12 mouse cellular contexts compared by ENCODE assay signal in genomic region chr7:110989286-110989879, GRCm38 (mm10). TPM values are rescaled to one million over a fixed set of nuclear protein-coding genes. Genes with fewer than 3 reads are reported as not detected.
DNase-seq lines count a peak whose midpoint lies in the region; ATAC-seq and TF ChIP-seq lines count a peak whose summit lies in the region.
"Had no signal": no experiment of that assay in that cellular context is flagged by ENCODE, and none has a peak within 500 bp of the region (broad histone marks: within the 10 kb centered on the region; RNA-seq: fewer than 3 reads in every experiment).

No protein-coding gene starts in this region.

- no peak overlapping the region for H3K4me3 ChIP-seq in heart, embryonic 10.5 days
- H3K4me3 ChIP-seq in liver, postnatal 0 days (ENCODE audit: low read depth, low read length), result no peak overlapping the region
- no peak overlapping the region for H3K4me3 ChIP-seq in liver, embryonic 11.5 days (ENCODE audit: low read depth, low read length)
- no peak overlapping the region for H3K4me3 ChIP-seq in kidney, embryonic 14.5 days (ENCODE audit: low read length)
- H3K4me3 ChIP-seq: layer of hippocampus, adult 2 months; limb, embryonic 12.5 days had no signal

- TF ChIP-seq EP300 in liver, postnatal 0 days (IDR thresholded peaks at IDR 0.05; ENCODE audit: low read depth), result no peak

- intact Hi-C loops in heart, postnatal 14 days (cut with DNase I), result no loop called here
- intact Hi-C loops in left cerebral cortex, postnatal 36 days (cut with DNase I), result no loop called here

- ATAC-seq in liver, postnatal 0 days, result no peak
- ATAC-seq in liver, embryonic 11.5 days (replicated peaks; ENCODE audit: low FRiP score), result no peak
- ATAC-seq in kidney, embryonic 14.5 days (ENCODE audit: low FRiP score, low TSS enrichment), result peak; percentile 68

- no peaks in the 10 kb centered on the region for H3K9me3 ChIP-seq in heart, embryonic 10.5 days
- H3K9me3 ChIP-seq in liver, postnatal 0 days (ENCODE audit: low read length), result no peaks in the 10 kb centered on the region
- H3K9me3 ChIP-seq in liver, embryonic 11.5 days (ENCODE audit: control insufficient read depth, low read length), result no peaks in the 10 kb centered on the region
- no peaks in the 10 kb centered on the region for H3K9me3 ChIP-seq in kidney, embryonic 14.5 days (ENCODE audit: control insufficient read depth, low read length)
- H3K9me3 ChIP-seq: limb, embryonic 12.5 days had no signal

- no peaks in the 10 kb centered on the region for H3K36me3 ChIP-seq in heart, embryonic 10.5 days
- no peaks in the 10 kb centered on the region for H3K36me3 ChIP-seq in liver, postnatal 0 days (replicated peaks; ENCODE audit: insufficient read depth, low read length)
- H3K36me3 ChIP-seq in liver, embryonic 11.5 days (ENCODE audit: control insufficient read depth, insufficient read depth, low read length), result no peaks in the 10 kb centered on the region
- H3K36me3 ChIP-seq in kidney, embryonic 14.5 days (ENCODE audit: control insufficient read depth, insufficient read depth, low read length), result no peaks in the 10 kb centered on the region
- H3K36me3 ChIP-seq: limb, embryonic 12.5 days had no signal

- peaks cover 41% of the 10 kb centered on the region for H3K4me1 ChIP-seq in heart, embryonic 10.5 days
- peaks cover 13% of the 10 kb centered on the region; the same call in 1 of the 2 replicates for H3K4me1 ChIP-seq in liver, postnatal 0 days (ENCODE audit: insufficient read depth)
- H3K4me1 ChIP-seq in liver, embryonic 11.5 days (replicated peaks; ENCODE audit: control insufficient read depth, insufficient read depth, low read length), result peaks cover 15% of the 10 kb centered on the region
- H3K4me1 ChIP-seq in kidney, embryonic 14.5 days (ENCODE audit: control insufficient read depth, insufficient read depth, low read length), result peaks cover 4% of the 10 kb centered on the region; the same call in 1 of the 2 replicates

- WGBS in heart, embryonic 10.5 days, result 78% methylated on average over 5 of the region's 5 CpGs
- 45% methylated on average over 5 of the region's 5 CpGs for WGBS in liver, postnatal 0 days (ENCODE audit: insufficient replicate concordance)
- WGBS in liver, embryonic 11.5 days, result 61% methylated on average over 5 of the region's 5 CpGs
- WGBS in kidney, embryonic 14.5 days, result 21% methylated on average over 5 of the region's 5 CpGs

- peak overlapping the region; percentile 24; the same call in 1 of the 2 replicates for H3K27ac ChIP-seq in heart, embryonic 10.5 days
- 0 out of 2 replicates have a peak overlapping the region, but pooled peaks have one; percentile 7 for H3K27ac ChIP-seq in liver, postnatal 0 days (ENCODE audit: low read depth)
- H3K27ac ChIP-seq in liver, embryonic 11.5 days (ENCODE audit: low read depth, low read length), result no peak overlapping the region
- H3K27ac ChIP-seq in kidney, embryonic 14.5 days (ENCODE audit: low read depth, low read length), result peak overlapping the region; percentile 74
- H3K27ac ChIP-seq: limb, embryonic 12.5 days had no signal

- no peak overlapping the region for H3K4me2 ChIP-seq in liver, postnatal 0 days (ENCODE audit: low read depth, low read length)
- no peak overlapping the region for H3K4me2 ChIP-seq in liver, embryonic 11.5 days
- H3K4me2 ChIP-seq in kidney, embryonic 14.5 days (replicated peaks; ENCODE audit: low read depth, low read length), result no peak overlapping the region
- H3K4me2 ChIP-seq: limb, embryonic 12.5 days had no signal

- DNase-seq in heart, embryonic 10.5 days (ENCODE audit: low spot score), result no peak
- no peak for DNase-seq in heart, postnatal 14 days
- DNase-seq in liver, postnatal 0 days, result no peak
- DNase-seq in liver, embryonic 11.5 days (ENCODE audit: low spot score), result no peak
- peak; percentile 23 for DNase-seq in telencephalon, adult 2 months (ENCODE audit: low read depth, low spot score)
- DNase-seq in right cerebral cortex, adult 2 months (ENCODE audit: low spot score in 2 of 2), result no peak
- no peak for DNase-seq in left cerebral cortex, postnatal 36 days (ENCODE audit: low spot score in 2 of 2)
- DNase-seq: cerebellum, adult 9-11 months; lung, postnatal 36 days had no signal

- no peaks in the 10 kb centered on the region for H3K27me3 ChIP-seq in heart, embryonic 10.5 days (ENCODE audit: insufficient read depth, poor library complexity, severe bottlenecking)
- no peaks in the 10 kb centered on the region for H3K27me3 ChIP-seq in liver, postnatal 0 days (ENCODE audit: insufficient read depth, low read length)
- no peaks in the 10 kb centered on the region for H3K27me3 ChIP-seq in liver, embryonic 11.5 days (replicated peaks; ENCODE audit: control insufficient read depth, insufficient read depth, low read length)
- H3K27me3 ChIP-seq in kidney, embryonic 14.5 days (ENCODE audit: control insufficient read depth, insufficient read depth, low read length), result no peaks in the 10 kb centered on the region
- H3K27me3 ChIP-seq: limb, embryonic 12.5 days had no signal

- TF ChIP-seq CTCF in liver, postnatal 0 days (IDR thresholded peaks at IDR 0.05; ENCODE audit: low read depth), result no peak

- no peak overlapping the region for H3K9ac ChIP-seq in liver, postnatal 0 days (replicated peaks)
- H3K9ac ChIP-seq in liver, embryonic 11.5 days (ENCODE audit: low read depth, low read length), result no peak overlapping the region
- no peak overlapping the region for H3K9ac ChIP-seq in kidney, embryonic 14.5 days (ENCODE audit: low read depth, low read length)
- H3K9ac ChIP-seq: limb, embryonic 12.5 days had no signal

RNA-seq across cellular contexts. Expression of gene Mrvi1, which starts 7.1 kb away (rescaled TPM):
- 5.1 and 6.5 TPM in 2 replicates for polyA plus RNA-seq in heart, embryonic 10.5 days (2016; fragmentation: Nextera tagmentation; extraction: Ambion mirVana)
- 10 to 100 TPM; 15.6 to 18.4 TPM for total RNA-seq in heart, postnatal 14 days (2021)
- 5.3 and 8.4 TPM in 2 replicates for polyA plus RNA-seq in liver, postnatal 0 days (2015; fragmentation: Nextera tagmentation; extraction: Ambion mirVana)
- polyA plus RNA-seq in liver, embryonic 11.5 days (2014; fragmentation: Nextera tagmentation; extraction: Ambion mirVana), result 20.7 and 25.2 TPM in 2 replicates
- polyA plus RNA-seq in kidney, embryonic 14.5 days (2014; fragmentation: Nextera tagmentation; extraction: Ambion mirVana), result 8.0 and 15.1 TPM in 2 replicates
- 1 to 10 TPM; 2.7 to 3.2 TPM for total RNA-seq in left cerebral cortex, postnatal 36 days (2021)

RNA-seq across cellular contexts. Expression of gene Ctr9, which starts 39.4 kb away (rescaled TPM):
- 52.3 and 63.1 TPM in 2 replicates for polyA plus RNA-seq in heart, embryonic 10.5 days (2016; fragmentation: Nextera tagmentation; extraction: Ambion mirVana)
- total RNA-seq in heart, postnatal 14 days (2021), result 10 to 100 TPM; 21.8 to 25.2 TPM
- 15.2 and 16.8 TPM in 2 replicates for polyA plus RNA-seq in liver, postnatal 0 days (2015; fragmentation: Nextera tagmentation; extraction: Ambion mirVana)
- 53.6 and 58.3 TPM in 2 replicates for polyA plus RNA-seq in liver, embryonic 11.5 days (2014; fragmentation: Nextera tagmentation; extraction: Ambion mirVana)
- polyA plus RNA-seq in kidney, embryonic 14.5 days (2014; fragmentation: Nextera tagmentation; extraction: Ambion mirVana), result 37.9 and 75.7 TPM in 2 replicates
- total RNA-seq in left cerebral cortex, postnatal 36 days (2021), result 10 to 100 TPM; 37.7 to 53.9 TPM
